Mouse (Mus musculus) ES-E14 (cell line): ENCODE measurements at regions not wholly inside any gene's neighbourhood (a gene's known extent, or its start where the extent isn't known, plus 50 kb on each side); places are given as distances from the start of the nearest gene placed in this dataset.

ENCODE experiments used
- CHD2 ChIP-seq: IDR thresholded peaks from 2 replicates; pipeline ENCODE4 v1.6.1; 2014; ENCODE audit warnings: mild to moderate bottlenecking, low read depth, low read length, inconsistent platforms
- ZC3H11A ChIP-seq: IDR thresholded peaks from 2 replicates; pipeline ENCODE4 v1.6.1; 2012; ENCODE audit warnings: low read depth, mild to moderate bottlenecking, inconsistent platforms, low read length, borderline replicate concordance

DNA sequence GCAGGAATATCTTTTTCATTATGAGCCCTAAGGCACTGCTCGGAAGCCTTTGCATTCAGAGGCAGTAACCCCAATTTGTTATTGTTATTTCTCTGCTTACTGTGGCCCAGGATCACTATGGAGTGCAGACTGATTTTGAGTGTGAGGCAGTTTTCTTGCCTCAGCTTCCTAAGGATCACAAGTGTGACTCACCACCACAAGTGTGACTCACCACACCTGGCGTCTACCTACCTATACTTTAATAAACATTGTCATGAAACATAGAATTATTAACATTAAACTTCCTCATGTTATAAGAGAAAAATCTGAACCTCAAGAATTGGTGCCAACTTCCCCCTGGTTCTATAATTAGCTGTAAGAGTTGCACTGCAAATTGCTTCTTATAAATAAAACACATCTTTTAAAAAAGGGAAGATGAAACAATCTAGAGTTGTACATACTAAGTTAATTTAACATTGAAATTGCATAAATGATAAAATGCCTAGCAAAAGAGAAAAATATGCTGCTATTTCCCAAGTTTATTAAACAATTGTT lies 52.4 kb upstream of the Cdkn2b start:
- TF ChIP-seq CHD2 (no peak), ZC3H11A (no peak)
